Mouse (Mus musculus) ES-E14 (cell line): ENCODE measurements at regions not wholly inside any gene's neighbourhood (a gene's known extent, or its start where the extent isn't known, plus 50 kb on each side); places are given as distances from the start of the nearest gene placed in this dataset.
A peak's percentile ranks its signal among the peaks of the same experiment; 100 is the strongest.
"Not testable (repeated sequence)": the region's sequence is repeated elsewhere in the genome, so short reads cannot be mapped to it uniquely, and the experiment has no call there.

Source experiments
- DNase-seq: peaks from one replicate; pipeline ENCODE4 v3.0.0-alpha.2; 2013; ENCODE audit warnings: low read depth, low spot score
- H3K27ac ChIP-seq: 2 replicates; pipeline ENCODE4 v1.5.1; 2012; ENCODE audit warnings: low read depth, mild to moderate bottlenecking, low read length, moderate library complexity, mixed read lengths; ENCODE audit not compliant: poor library complexity, insufficient read depth, severe bottlenecking
- H3K36me3 ChIP-seq: 2 replicates; pipeline ENCODE4 v1.6.1; 2012; ENCODE audit warnings: mild to moderate bottlenecking, low read length, moderate library complexity, mixed read lengths; ENCODE audit not compliant: control insufficient read depth, poor library complexity, insufficient read depth, severe bottlenecking
- H3K4me1 ChIP-seq, 2 experiments: fragments of 150-350 bp in 1 of 2; sonication (generic) in 1 of 2; 2 replicates each; pipeline ENCODE4 v1.6.1; 2012; ENCODE audit warnings: low read length in 2 of 2, mild to moderate bottlenecking in 1 of 2, mixed read lengths in 1 of 2; ENCODE audit not compliant: control insufficient read depth in 2 of 2, insufficient read depth in 2 of 2, poor library complexity in 1 of 2
- H3K4me3 ChIP-seq, 2 experiments: fragments of 150-350 bp in 1 of 2; sonication (generic) in 1 of 2; 2 replicates each; pipeline ENCODE4 v1.5.1; 2012; ENCODE audit warnings: low read length in 2 of 2, low read depth in 1 of 2, mild to moderate bottlenecking in 1 of 2, mixed read lengths in 1 of 2; ENCODE audit not compliant: insufficient read depth in 1 of 2, poor library complexity in 1 of 2, severe bottlenecking in 1 of 2
- H3K9ac ChIP-seq: 2 replicates; pipeline ENCODE4 v1.6.1; 2012; ENCODE audit warnings: low read depth, mild to moderate bottlenecking, low read length, mixed read lengths; ENCODE audit not compliant: poor library complexity, insufficient read depth, severe bottlenecking
- H3K9me3 ChIP-seq: fragments of 150-350 bp; sonication (generic); 2 replicates; pipeline ENCODE4 v1.6.1; 2012; ENCODE audit warnings: low read depth, mild to moderate bottlenecking, low read length; ENCODE audit not compliant: control insufficient read depth, insufficient read depth
- CHD2 ChIP-seq: IDR thresholded peaks from 2 replicates; pipeline ENCODE4 v1.6.1; 2014; ENCODE audit warnings: mild to moderate bottlenecking, low read depth, low read length, inconsistent platforms
- HCFC1 ChIP-seq: IDR thresholded peaks from 2 replicates; pipeline ENCODE4 v1.6.1; 2012; ENCODE audit warnings: low read length, inconsistent platforms, borderline replicate concordance; ENCODE audit not compliant: insufficient read depth
- MAFK ChIP-seq: IDR thresholded peaks from 2 replicates; pipeline ENCODE4 v1.6.1; 2014; ENCODE audit warnings: mild to moderate bottlenecking, low read depth, low read length, inconsistent platforms; ENCODE audit not compliant: insufficient read depth
- ZC3H11A ChIP-seq: IDR thresholded peaks from 2 replicates; pipeline ENCODE4 v1.6.1; 2012; ENCODE audit warnings: low read depth, mild to moderate bottlenecking, inconsistent platforms, low read length, borderline replicate concordance
- ZNF384 ChIP-seq: IDR thresholded peaks from 2 replicates; pipeline ENCODE4 v1.6.1; 2012; ENCODE audit warnings: low read depth, low read length, inconsistent platforms
- in situ Hi-C, 2 experiments: fragments of 600-800 bp; cut with MboI; formaldehyde crosslinking; loops; one replicate each; pipeline ENCODE4 v1.15.1; 2025; ENCODE audit warnings: low sequenced_read_pairs in 2 of 2, inconsistent platforms in 1 of 2; ENCODE audit not compliant: unreplicated experiment in 2 of 2

DNA sequence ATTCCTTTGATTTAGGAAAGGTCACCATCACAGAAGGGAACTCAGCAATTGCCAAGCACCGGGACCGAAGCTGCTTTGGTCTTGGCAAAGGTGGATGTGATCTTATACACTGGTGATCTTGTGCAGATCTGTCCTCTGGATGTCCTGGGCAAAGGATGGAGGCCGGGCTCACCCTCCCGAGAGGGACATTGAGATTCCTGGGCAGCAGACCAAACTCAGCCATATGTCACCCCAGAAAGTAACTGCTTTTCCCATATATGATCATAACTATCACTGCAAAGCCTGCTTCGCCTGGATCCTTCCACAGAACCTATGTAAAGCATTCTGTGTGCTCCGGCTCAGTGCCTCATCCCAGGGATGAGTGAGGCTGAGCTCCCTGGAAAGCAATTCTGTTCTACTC, 96.3 kb upstream of the Pou3f3 start:
- DNase-seq: no peak
- H3K27ac ChIP-seq: no peak overlapping the region
- in situ Hi-C loops: no loop called here
- no peak overlapping the region for H3K9ac ChIP-seq
- no peaks in the 10 kb centered on the region for H3K36me3 ChIP-seq
- no peak overlapping the region for H3K4me3 ChIP-seq
- no peaks in the 10 kb centered on the region for H3K9me3 ChIP-seq
- H3K4me1 ChIP-seq: no peaks in the 10 kb centered on the region
- TF ChIP-seq ZNF384: no peak
- no peak for TF ChIP-seq MAFK
- TF ChIP-seq ZC3H11A: no peak
- TF ChIP-seq HCFC1: no peak
- no peak for TF ChIP-seq CHD2

- Histone ChIP-seq H3K36me3 (no peaks in the 10 kb centered on the region), H3K4me1 (no peaks in the 10 kb centered on the region), H3K27ac (no peak overlapping the region), H3K4me3 (no peak overlapping the region), H3K9ac (no peak overlapping the region), H3K9me3 (no peaks in the 10 kb centered on the region)
- TF ChIP-seq ZNF384: no peak
- no peak for TF ChIP-seq CHD2
- no peak for TF ChIP-seq ZC3H11A
- TF ChIP-seq MAFK: no peak
- no peak for TF ChIP-seq HCFC1
- DNase-seq: no peak
- in situ Hi-C loops: no loop called here
Measured at GRCm38 (mm10) chr1:42606251-42606650, 89.3 kb upstream of the Pou3f3 start.

DNA sequence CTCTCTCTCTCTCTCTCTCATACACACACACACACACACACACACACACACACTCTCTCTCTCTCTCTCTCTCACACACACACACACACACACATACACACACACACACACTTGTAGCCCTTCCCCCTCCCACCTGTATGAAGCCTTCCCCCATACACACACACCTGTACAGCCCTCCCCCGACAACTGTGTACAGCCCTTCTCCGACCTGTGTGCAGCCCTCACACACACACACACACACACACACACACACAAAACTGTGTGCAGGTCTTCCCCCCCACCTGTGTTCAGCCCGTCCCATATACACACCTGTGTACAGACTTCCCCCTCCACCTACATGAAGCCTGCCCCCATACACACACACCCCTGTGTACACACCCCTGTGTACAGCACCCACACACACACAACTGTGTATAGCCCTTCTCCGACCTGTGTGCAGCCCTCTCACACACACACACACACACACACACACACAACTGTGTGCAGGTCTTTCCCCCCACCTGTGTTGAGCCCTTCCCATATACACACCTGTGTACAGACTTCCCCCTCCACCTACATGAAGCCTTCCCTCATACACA, 88.0 kb upstream of the Pou3f3 start:
- H3K27ac ChIP-seq, H3K36me3 ChIP-seq, H3K9me3 ChIP-seq, H3K9ac ChIP-seq, in situ Hi-C loops, H3K4me1 ChIP-seq, H3K4me3 ChIP-seq, DNase-seq: not testable (repeated sequence)

GRCm38 (mm10) chr1:42623766-42624165, 71.8 kb upstream of the Pou3f3 start:
- no peaks in the 10 kb centered on the region for H3K36me3 ChIP-seq
- no peak for DNase-seq
- H3K4me3 ChIP-seq: no peak overlapping the region
- no peak overlapping the region for H3K27ac ChIP-seq
- TF ChIP-seq MAFK (peak; percentile 95), HCFC1 (no peak), ZC3H11A (no peak), CHD2 (no peak)
- H3K4me1 ChIP-seq: no peaks in the 10 kb centered on the region
- H3K9me3 ChIP-seq: no peaks in the 10 kb centered on the region
- in situ Hi-C loops: no loop called here
- no peak overlapping the region for H3K9ac ChIP-seq

- no peak for TF ChIP-seq CHD2
- TF ChIP-seq MAFK: no peak
- TF ChIP-seq HCFC1: no peak
- no peak for TF ChIP-seq ZC3H11A
- TF ChIP-seq ZNF384: no peak
- Histone ChIP-seq H3K27ac (no peak overlapping the region), H3K9ac (no peak overlapping the region), H3K4me3 (no peak overlapping the region), H3K36me3 (no peaks in the 10 kb centered on the region), H3K4me1 (no peaks in the 10 kb centered on the region), H3K9me3 (no peaks in the 10 kb centered on the region)
- in situ Hi-C loops: no loop called here
- no peak for DNase-seq
Measured at GRCm38 (mm10) chr1:42628800-42629199, 66.8 kb upstream of the Pou3f3 start.
